Comparison of ENCODE assay signal across 23 mouse cellular contexts in genomic region chr5:91813547-91814416, GRCm38 (mm10).
"Had no signal": no experiment of that assay in that cellular context is flagged by ENCODE, and none has a peak within 500 bp of the region (broad histone marks: within the 10 kb centered on the region; RNA-seq: fewer than 3 reads in every experiment).

No protein-coding gene starts in this region.

- DNase-seq: kidney, adult 2 months; kidney, postnatal 10 days; kidney, postnatal 36 days; layer of hippocampus, postnatal 36 days; left cerebral cortex, postnatal 4 days; lung, adult 18-20 months; lung, postnatal 10 days; lung, postnatal 36 days; retina, postnatal 1 day; right cerebral cortex, postnatal 25 days; spleen, adult 18-20 months had no signal

- ATAC-seq: inflammation-experienced regulatory T-cells, adult 6 months; intestine, postnatal 0 days; midbrain, embryonic 15.5 days had no signal

- H3K4me2 ChIP-seq: kidney, embryonic 15.5 days; limb, embryonic 12.5 days; limb, embryonic 15.5 days; lung, embryonic 15.5 days; midbrain, embryonic 12.5 days; midbrain, embryonic 15.5 days; neural tube, embryonic 13.5 days; stomach, embryonic 15.5 days had no signal

- H3K27ac ChIP-seq: kidney, embryonic 15.5 days; left cerebral cortex, adult 2 months; lung, embryonic 15.5 days; midbrain, embryonic 12.5 days; midbrain, embryonic 15.5 days; stomach, embryonic 15.5 days had no signal

- H3K4me3 ChIP-seq: kidney, embryonic 15.5 days; left cerebral cortex, adult 2 months; limb, embryonic 12.5 days; limb, embryonic 15.5 days; lung, embryonic 15.5 days; midbrain, embryonic 12.5 days; midbrain, embryonic 15.5 days; myocyte; neural tube, embryonic 13.5 days; stomach, embryonic 15.5 days had no signal

- H3K36me3 ChIP-seq: kidney, embryonic 15.5 days; limb, embryonic 12.5 days; limb, embryonic 15.5 days; lung, embryonic 15.5 days; midbrain, embryonic 12.5 days; midbrain, embryonic 15.5 days; neural tube, embryonic 13.5 days; stomach, embryonic 15.5 days had no signal

- H3K27me3 ChIP-seq: kidney, embryonic 15.5 days; limb, embryonic 12.5 days; limb, embryonic 15.5 days; lung, embryonic 15.5 days; midbrain, embryonic 12.5 days; midbrain, embryonic 15.5 days; neural tube, embryonic 13.5 days; stomach, embryonic 15.5 days had no signal

- H3K4me1 ChIP-seq: kidney, embryonic 15.5 days; lung, embryonic 15.5 days; neural tube, embryonic 13.5 days; stomach, embryonic 15.5 days had no signal

- H3K9me3 ChIP-seq: kidney, embryonic 15.5 days; limb, embryonic 12.5 days; limb, embryonic 15.5 days; lung, embryonic 15.5 days; midbrain, embryonic 12.5 days; midbrain, embryonic 15.5 days; neural tube, embryonic 13.5 days; stomach, embryonic 15.5 days had no signal

- H3K9ac ChIP-seq: kidney, embryonic 15.5 days; limb, embryonic 12.5 days; limb, embryonic 15.5 days; lung, embryonic 15.5 days; midbrain, embryonic 12.5 days; midbrain, embryonic 15.5 days; neural tube, embryonic 13.5 days; stomach, embryonic 15.5 days had no signal
